Mouse (Mus musculus) liver, postnatal 0 days (tissue): Measurements from ENCODE around the gene Pknox1.

Experiments
- CTCF ChIP-seq: sonication (generic); IDR thresholded peaks from 2 replicates; pipeline ENCODE4 v1.5.1; 2016; ENCODE audit warnings: antibody characterized with exemption, low read depth
- EP300 ChIP-seq: IDR thresholded peaks from 2 replicates; pipeline ENCODE4 v1.6.1; 2016; ENCODE audit warnings: antibody characterized with exemption, low read depth, mild to moderate bottlenecking

GRCm38 (mm10) chr17:31549389-31549788 lies 15.1 kb upstream of the Pknox1 start:
- no peak for TF ChIP-seq CTCF
- TF ChIP-seq EP300 = no peak
